Mouse (Mus musculus): ENCODE measurements at regions not wholly inside any gene's neighbourhood (a gene's known extent, or its start where the extent isn't known, plus 50 kb on each side); places are given as distances from the start of the nearest gene placed in this dataset.

GRCm38 (mm10) chr1:141716953-141717352 is 1471.0 kb downstream of the Kcnt2 start:
- Histone ChIP-seq H3K27ac (ENCODE audit: control insufficient read depth, insufficient read depth, low read depth, low read length) (no peak overlapping the region), H3K27me3 (ENCODE audit: control insufficient read depth, insufficient read depth, low read length) (no peaks in the 10 kb centered on the region), H3K36me3 (ENCODE audit: control insufficient read depth, insufficient read depth, low read length) (no peaks in the 10 kb centered on the region), H3K4me3 (ENCODE audit: control insufficient read depth, low read depth, low read length) (no peak overlapping the region), H3K4me1 (ENCODE audit: control insufficient read depth, insufficient read depth, low read length) (no peaks in the 10 kb centered on the region)
- TF ChIP-seq POLR2A (IDR thresholded peaks at IDR 0.05; ENCODE audit: control insufficient read depth, low read depth, low read length) (no peak), CTCF (IDR thresholded peaks at IDR 0.05; ENCODE audit: control insufficient read depth, insufficient read depth, insufficient replicate concordance, low read depth, low read length) (no peak)

GRCm38 (mm10) chr1:141717510-141717909 is 1471.6 kb downstream of the Kcnt2 start:
- H3K27me3 ChIP-seq (ENCODE audit: control insufficient read depth, insufficient read depth, low read length): no peaks in the 10 kb centered on the region
- no peaks in the 10 kb centered on the region for H3K4me1 ChIP-seq (ENCODE audit: control insufficient read depth, insufficient read depth, low read length)
- TF ChIP-seq CTCF (IDR thresholded peaks at IDR 0.05; ENCODE audit: control insufficient read depth, insufficient read depth, insufficient replicate concordance, low read depth, low read length): no peak
- no peak for TF ChIP-seq POLR2A (IDR thresholded peaks at IDR 0.05; ENCODE audit: control insufficient read depth, low read depth, low read length)
- H3K27ac ChIP-seq (ENCODE audit: control insufficient read depth, insufficient read depth, low read depth, low read length): no peak overlapping the region
- H3K36me3 ChIP-seq (ENCODE audit: control insufficient read depth, insufficient read depth, low read length): no peaks in the 10 kb centered on the region
- no peak overlapping the region for H3K4me3 ChIP-seq (ENCODE audit: control insufficient read depth, low read depth, low read length)

GRCm38 (mm10) chr1:141741299-141741698 is 1495.3 kb downstream of the Kcnt2 start:
- H3K4me1 ChIP-seq (ENCODE audit: control insufficient read depth, insufficient read depth, low read length): no peaks in the 10 kb centered on the region
- H3K36me3 ChIP-seq (ENCODE audit: control insufficient read depth, insufficient read depth, low read length): no peaks in the 10 kb centered on the region
- TF ChIP-seq POLR2A (IDR thresholded peaks at IDR 0.05; ENCODE audit: control insufficient read depth, low read depth, low read length) (no peak), CTCF (IDR thresholded peaks at IDR 0.05; ENCODE audit: control insufficient read depth, insufficient read depth, insufficient replicate concordance, low read depth, low read length) (no peak)
- no peak overlapping the region for H3K4me3 ChIP-seq (ENCODE audit: control insufficient read depth, low read depth, low read length)
- H3K27me3 ChIP-seq (ENCODE audit: control insufficient read depth, insufficient read depth, low read length): no peaks in the 10 kb centered on the region
- H3K27ac ChIP-seq (ENCODE audit: control insufficient read depth, insufficient read depth, low read depth, low read length): no peak overlapping the region

- Histone ChIP-seq H3K36me3 (ENCODE audit: control insufficient read depth, insufficient read depth, low read length) (no peaks in the 10 kb centered on the region), H3K4me1 (ENCODE audit: control insufficient read depth, insufficient read depth, low read length) (no peaks in the 10 kb centered on the region), H3K27ac (ENCODE audit: control insufficient read depth, insufficient read depth, low read depth, low read length) (no peak overlapping the region), H3K4me3 (ENCODE audit: control insufficient read depth, low read depth, low read length) (no peak overlapping the region), H3K27me3 (ENCODE audit: control insufficient read depth, insufficient read depth, low read length) (no peaks in the 10 kb centered on the region)
- no peak for TF ChIP-seq POLR2A (IDR thresholded peaks at IDR 0.05; ENCODE audit: control insufficient read depth, low read depth, low read length)
- TF ChIP-seq CTCF (IDR thresholded peaks at IDR 0.05; ENCODE audit: control insufficient read depth, insufficient read depth, insufficient replicate concordance, low read depth, low read length): no peak
These were observed 1530.1 kb downstream of the Kcnt2 start for GRCm38 (mm10) chr1:141776059-141776458.

GRCm38 (mm10) chr1:141783367-141783766 is 1537.4 kb downstream of the Kcnt2 start:
- TF ChIP-seq POLR2A (IDR thresholded peaks at IDR 0.05; ENCODE audit: control insufficient read depth, low read depth, low read length) (no peak), CTCF (IDR thresholded peaks at IDR 0.05; ENCODE audit: control insufficient read depth, insufficient read depth, insufficient replicate concordance, low read depth, low read length) (no peak)
- H3K4me1 ChIP-seq (ENCODE audit: control insufficient read depth, insufficient read depth, low read length): no peaks in the 10 kb centered on the region
- no peaks in the 10 kb centered on the region for H3K36me3 ChIP-seq (ENCODE audit: control insufficient read depth, insufficient read depth, low read length)
- H3K27ac ChIP-seq (ENCODE audit: control insufficient read depth, insufficient read depth, low read depth, low read length): no peak overlapping the region
- H3K4me3 ChIP-seq (ENCODE audit: control insufficient read depth, low read depth, low read length): no peak overlapping the region
- H3K27me3 ChIP-seq (ENCODE audit: control insufficient read depth, insufficient read depth, low read length): no peaks in the 10 kb centered on the region

GRCm38 (mm10) chr1:141813315-141814158 is 1567.6 kb downstream of the Kcnt2 start:
- no peak for TF ChIP-seq POLR2A (IDR thresholded peaks at IDR 0.05; ENCODE audit: control insufficient read depth, low read depth, low read length)
- Histone ChIP-seq H3K27me3 (ENCODE audit: control insufficient read depth, insufficient read depth, low read length) (no peaks in the 10 kb centered on the region), H3K4me1 (ENCODE audit: control insufficient read depth, insufficient read depth, low read length) (no peaks in the 10 kb centered on the region)

GRCm38 (mm10) chr1:141831444-141831843 is 1585.5 kb downstream of the Kcnt2 start:
- Histone ChIP-seq H3K4me1 (ENCODE audit: control insufficient read depth, insufficient read depth, low read length) (no peaks in the 10 kb centered on the region; the same call in 1 of the 2 replicates), H3K4me3 (ENCODE audit: control insufficient read depth, low read depth, low read length) (no peak overlapping the region), H3K36me3 (ENCODE audit: control insufficient read depth, insufficient read depth, low read length) (no peaks in the 10 kb centered on the region), H3K27ac (ENCODE audit: control insufficient read depth, insufficient read depth, low read depth, low read length) (no peak overlapping the region), H3K27me3 (ENCODE audit: control insufficient read depth, insufficient read depth, low read length) (no peaks in the 10 kb centered on the region)
- TF ChIP-seq CTCF (IDR thresholded peaks at IDR 0.05; ENCODE audit: control insufficient read depth, insufficient read depth, insufficient replicate concordance, low read depth, low read length): no peak
- TF ChIP-seq POLR2A (IDR thresholded peaks at IDR 0.05; ENCODE audit: control insufficient read depth, low read depth, low read length): no peak

More at GRCm38 (mm10) chr1:141813315-141814158, 1567.6 kb downstream of the Kcnt2 start:
- no peak overlapping the region for H3K4me3 ChIP-seq (ENCODE audit: control insufficient read depth, low read depth, low read length)
- no peaks in the 10 kb centered on the region for H3K36me3 ChIP-seq (ENCODE audit: control insufficient read depth, insufficient read depth, low read length)
- no peak overlapping the region for H3K27ac ChIP-seq (ENCODE audit: control insufficient read depth, insufficient read depth, low read depth, low read length)

Data from testis, adult 2 months (tissue).